Mouse (Mus musculus) neural tube, embryonic 12.5 days (tissue): ENCODE data around the gene Cul4a. TPM values are rescaled to one million over a fixed set of nuclear protein-coding genes. Genes with fewer than 3 reads are reported as not detected.

Experiments
- ATAC-seq: fragments of 200-750 bp; cut with Nextera tagmentation; 2 replicates; pipeline ENCODE4 v1.8.0; 2017; ENCODE audit warnings: low read depth, mild to moderate bottlenecking, moderate TSS enrichment, moderate library complexity; ENCODE audit not compliant: low FRiP score
- H3K27ac ChIP-seq: fragments of 300-500 bp; sonication (generic); 2 replicates; pipeline ENCODE4 v1.5.1; 2016
- H3K27me3 ChIP-seq: fragments of 300-500 bp; sonication (generic); replicated peaks from 2 replicates; pipeline ENCODE4 v1.6.1; 2016; ENCODE audit warnings: mild to moderate bottlenecking
- H3K36me3 ChIP-seq: fragments of 300-500 bp; sonication (generic); 2 replicates; pipeline ENCODE4 v1.6.1; 2016; ENCODE audit warnings: mild to moderate bottlenecking
- H3K4me1 ChIP-seq: fragments of 300-500 bp; sonication (generic); 2 replicates; pipeline ENCODE4 v1.6.1; 2016
- H3K4me2 ChIP-seq: fragments of 300-500 bp; sonication (generic); replicated peaks from 2 replicates; pipeline ENCODE4 v1.6.1; 2016; ENCODE audit warnings: mild to moderate bottlenecking
- H3K4me3 ChIP-seq: fragments of 300-500 bp; sonication (generic); 2 replicates; pipeline ENCODE4 v1.5.1; 2016
- H3K9ac ChIP-seq: fragments of 300-500 bp; sonication (generic); 2 replicates; pipeline ENCODE4 v1.6.1; 2016; ENCODE audit warnings: mild to moderate bottlenecking
- H3K9me3 ChIP-seq: fragments of 300-500 bp; sonication (generic); 2 replicates; pipeline ENCODE4 v1.6.1; 2016; ENCODE audit warnings: mild to moderate bottlenecking
- WGBS: fragments of 180-500 bp; shearing (Covaris S2); methylation state at CpG from one replicate; pipeline ENCODE4 v1.1.7; 2016; 5-methylcytosine and 5-hydroxymethylcytosine counted together
- polyA plus RNA-seq: library from polyadenylated mRNA; unstranded; fragments of >200 nt; fragmentation: Nextera tagmentation; extraction: Ambion mirVana; gene quantifications from 2 replicates; pipeline ENCODE4 v1.2.1, GENCODE M21; 2016

Gene Cul4a
- polyA plus RNA-seq, 1 experiment from 2014 or later: 84.7 TPM

DNA sequence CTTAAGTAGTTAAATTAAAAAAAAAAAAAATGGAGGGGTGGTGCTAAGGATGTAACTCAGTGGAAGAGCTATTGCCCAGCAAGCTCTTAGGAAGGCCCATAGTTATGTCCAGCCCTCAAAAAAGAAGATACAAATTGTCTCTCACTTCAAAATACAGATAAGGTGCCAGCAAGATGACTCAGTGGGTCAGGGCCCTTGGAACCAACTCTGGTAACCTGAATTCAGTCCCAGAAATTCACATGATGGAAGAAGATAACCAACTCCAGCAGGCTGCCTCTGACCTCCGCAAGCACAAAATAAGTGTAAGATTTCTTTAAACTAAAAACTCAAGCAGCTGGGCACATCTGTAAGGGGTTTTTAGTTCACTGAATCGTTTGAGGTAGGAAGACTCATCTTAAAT is 43.1 kb downstream of the Cul4a start:
- H3K9me3 ChIP-seq: no peaks in the 10 kb centered on the region
- WGBS: 90% methylated on average over 2 of the region's 2 CpGs
- H3K4me1 ChIP-seq: no peaks in the 10 kb centered on the region
- H3K4me2 ChIP-seq: no peak overlapping the region
- H3K4me3 ChIP-seq: no peak overlapping the region
- ATAC-seq: no peak
- H3K36me3 ChIP-seq: peaks cover 55% of the 10 kb centered on the region
- H3K27ac ChIP-seq: no peak overlapping the region
- no peaks in the 10 kb centered on the region for H3K27me3 ChIP-seq
- no peak overlapping the region for H3K9ac ChIP-seq

DNA sequence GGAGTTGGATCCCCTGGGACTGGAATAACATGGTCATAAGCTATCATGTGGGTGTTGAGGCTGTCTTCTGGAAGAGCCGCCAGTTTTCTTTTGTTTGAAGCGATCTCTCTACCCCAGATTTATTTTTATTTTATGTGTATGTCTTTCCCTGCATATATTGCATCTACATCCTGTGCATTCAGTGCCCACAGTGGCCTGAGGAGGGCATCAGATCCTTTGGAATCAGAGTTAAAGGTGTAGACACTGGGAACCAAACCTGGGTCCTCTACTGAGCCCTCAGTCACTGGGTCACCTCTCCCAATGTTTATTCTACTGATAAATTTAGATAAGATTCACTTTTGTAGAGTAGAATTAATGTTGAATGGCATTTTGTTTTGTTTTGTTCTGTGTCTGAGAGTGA is 43.9 kb downstream of the Cul4a start:
- 95% methylated on average over 2 of the region's 2 CpGs for WGBS

DNA sequence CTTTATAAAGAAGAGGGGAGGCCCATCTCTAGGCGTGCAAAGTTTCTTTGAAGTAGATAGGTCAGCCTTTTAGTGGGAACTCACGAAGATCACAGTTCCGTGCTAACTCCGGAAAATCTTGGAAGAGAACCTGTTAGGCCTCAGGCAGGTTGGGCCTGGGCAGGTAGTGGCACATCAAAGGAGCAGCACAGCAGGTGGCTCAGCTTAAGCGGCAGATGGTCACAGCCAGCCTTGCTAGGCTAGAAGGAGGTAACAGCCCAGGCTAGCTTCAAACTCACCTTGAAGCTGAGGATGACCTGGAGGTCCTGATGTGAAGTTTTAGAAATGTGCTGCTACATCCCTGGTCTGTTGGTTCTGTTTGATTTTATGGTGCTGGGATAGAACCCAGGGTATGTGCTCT is 44.4 kb downstream of the Cul4a start:
- 65% methylated on average over 5 of the region's 5 CpGs for WGBS
- no peak overlapping the region for H3K4me3 ChIP-seq
- H3K4me2 ChIP-seq: no peak overlapping the region
- no peak overlapping the region for H3K27ac ChIP-seq
- no peaks in the 10 kb centered on the region for H3K9me3 ChIP-seq
- no peak overlapping the region for H3K9ac ChIP-seq
- no peaks in the 10 kb centered on the region for H3K4me1 ChIP-seq
- no peaks in the 10 kb centered on the region for H3K27me3 ChIP-seq
- peaks cover 46% of the 10 kb centered on the region for H3K36me3 ChIP-seq
- no peak for ATAC-seq

More for the DNA sequence above, 43.9 kb downstream of the Cul4a start:
- H3K4me3 ChIP-seq: no peak overlapping the region
- peaks cover 52% of the 10 kb centered on the region for H3K36me3 ChIP-seq
- no peak overlapping the region for H3K9ac ChIP-seq
- ATAC-seq: no peak
- no peaks in the 10 kb centered on the region for H3K4me1 ChIP-seq
- H3K9me3 ChIP-seq: no peaks in the 10 kb centered on the region
- H3K4me2 ChIP-seq: no peak overlapping the region
- H3K27ac ChIP-seq: no peak overlapping the region
- no peaks in the 10 kb centered on the region for H3K27me3 ChIP-seq

DNA sequence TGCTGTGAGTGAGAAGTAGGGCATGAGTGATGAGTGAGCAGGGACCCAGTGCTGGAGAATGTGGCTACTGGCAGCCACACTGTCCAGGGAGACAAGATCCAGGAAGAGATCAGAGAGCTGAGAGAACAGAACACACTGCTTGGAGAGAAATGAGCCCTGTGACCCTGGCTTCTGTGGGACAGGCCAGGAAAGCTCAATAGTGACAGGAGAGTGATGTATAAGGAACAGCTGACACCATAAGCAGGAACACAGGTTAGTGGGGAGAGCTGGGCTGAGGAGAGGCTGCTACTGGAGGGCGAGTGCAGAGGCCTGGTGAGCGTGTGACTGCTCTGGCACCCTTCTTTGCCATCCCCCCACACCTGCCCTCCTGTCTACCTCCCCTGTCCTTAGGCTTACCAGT is 45.5 kb downstream of the Cul4a start:
- 100% methylated on average over 2 of the region's 2 CpGs for WGBS
- Histone ChIP-seq H3K9ac (no peak overlapping the region), H3K27ac (no peak overlapping the region), H3K27me3 (no peaks in the 10 kb centered on the region), H3K4me3 (no peak overlapping the region), H3K4me1 (no peaks in the 10 kb centered on the region), H3K9me3 (no peaks in the 10 kb centered on the region), H3K4me2 (no peak overlapping the region), H3K36me3 (peaks cover 35% of the 10 kb centered on the region)
- no peak for ATAC-seq

DNA sequence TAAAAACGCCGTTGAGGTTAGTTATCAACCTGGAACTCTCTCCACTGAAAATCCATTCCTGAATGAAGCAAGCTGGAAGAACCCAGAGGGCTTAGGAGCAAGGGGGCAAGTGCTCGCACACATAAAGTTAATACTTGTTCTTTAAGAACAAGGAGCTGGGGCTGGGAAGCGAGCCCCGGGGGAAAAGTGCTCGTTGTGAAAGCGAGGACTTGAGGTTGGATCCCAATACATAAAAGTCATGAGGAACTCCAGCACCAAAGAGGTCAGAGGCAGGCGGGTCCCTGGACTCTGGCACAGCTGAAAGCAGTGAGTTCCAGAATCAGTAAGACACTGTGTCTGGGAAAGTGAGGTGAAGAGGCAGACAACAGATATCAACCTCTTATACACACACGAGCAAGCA is 48.7 kb downstream of the Cul4a start:
- peaks cover 8% of the 10 kb centered on the region for H3K36me3 ChIP-seq
- no peak overlapping the region for H3K4me2 ChIP-seq
- H3K27ac ChIP-seq: no peak overlapping the region
- peaks cover 4% of the 10 kb centered on the region; the same call in 1 of the 2 replicates for H3K4me1 ChIP-seq
- no peak overlapping the region for H3K4me3 ChIP-seq
- H3K9ac ChIP-seq: no peak overlapping the region
- ATAC-seq: no peak
- 80% methylated on average over 9 of the region's 9 CpGs for WGBS
- H3K27me3 ChIP-seq: no peaks in the 10 kb centered on the region
- H3K9me3 ChIP-seq: no peaks in the 10 kb centered on the region

DNA sequence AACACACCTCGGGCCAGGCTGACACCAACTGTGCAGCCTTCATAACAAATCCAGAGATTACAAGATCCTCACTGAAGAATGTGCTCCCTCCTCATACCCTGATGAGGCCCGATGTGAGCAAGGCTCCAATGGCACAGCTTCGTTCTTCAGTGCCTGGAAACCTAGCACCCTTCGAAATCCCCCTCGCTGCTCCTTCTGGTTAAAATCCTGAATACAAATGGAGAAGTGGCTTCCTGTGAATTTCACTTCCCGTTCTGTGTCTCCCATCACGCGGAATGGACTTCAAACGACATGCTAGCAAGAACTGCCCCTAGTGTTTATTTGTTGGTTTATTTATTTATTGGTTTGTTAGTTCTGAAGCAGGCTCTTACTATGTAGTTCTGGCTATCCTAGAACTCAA is 49.9 kb downstream of the Cul4a start:
- no peaks in the 10 kb centered on the region for H3K27me3 ChIP-seq
- no peak overlapping the region for H3K9ac ChIP-seq
- H3K4me2 ChIP-seq: no peak overlapping the region
- 74% methylated on average over 9 of the region's 9 CpGs for WGBS
- peaks cover 3% of the 10 kb centered on the region; the same call in 1 of the 2 replicates for H3K36me3 ChIP-seq
- H3K27ac ChIP-seq: no peak overlapping the region
- no peak overlapping the region for H3K4me3 ChIP-seq
- no peak for ATAC-seq
- no peaks in the 10 kb centered on the region for H3K9me3 ChIP-seq
- peaks cover 11% of the 10 kb centered on the region for H3K4me1 ChIP-seq

DNA sequence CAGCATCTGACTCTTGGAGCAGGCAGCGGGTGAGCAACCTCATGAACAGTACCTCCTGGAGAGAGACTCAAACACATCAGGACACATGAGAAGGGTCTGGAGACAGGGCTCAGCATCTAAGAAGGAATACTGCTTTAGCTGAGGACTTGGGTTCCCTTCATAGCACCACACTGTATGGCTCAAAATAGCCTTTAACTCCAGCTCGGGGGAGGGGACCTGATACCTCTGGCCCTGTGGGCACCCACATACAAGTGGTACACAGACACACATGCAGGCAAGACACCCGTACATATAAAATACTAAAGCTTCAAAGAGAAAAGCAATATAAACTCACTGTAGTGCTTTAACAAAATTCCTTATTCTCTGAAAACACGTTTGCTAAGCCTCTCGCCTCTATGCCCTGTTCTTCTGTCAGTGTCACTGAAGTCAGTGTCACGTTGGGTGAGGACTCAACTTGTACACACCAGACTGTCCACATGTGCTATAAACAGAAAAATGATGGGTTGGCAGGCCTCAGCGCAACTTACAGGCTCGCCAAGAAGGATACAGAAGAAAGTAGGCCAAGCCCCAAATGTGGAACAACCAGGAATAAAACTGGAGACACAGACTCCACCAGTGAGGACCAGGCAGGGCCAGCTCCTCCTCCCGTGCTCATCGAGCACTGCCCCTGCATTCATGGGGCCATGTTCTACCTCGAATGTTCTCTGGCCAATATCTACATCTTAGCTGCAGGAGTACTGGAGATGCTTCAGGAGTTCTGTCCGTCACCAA is 51.1 kb downstream of the Cul4a start:
- WGBS: 77% methylated on average over 12 of the region's 12 CpGs
- no peak overlapping the region for H3K27ac ChIP-seq
- peaks cover 12% of the 10 kb centered on the region for H3K4me1 ChIP-seq
- peaks cover 3% of the 10 kb centered on the region; the same call in 1 of the 2 replicates for H3K36me3 ChIP-seq
- H3K4me2 ChIP-seq: no peak overlapping the region
- no peaks in the 10 kb centered on the region for H3K27me3 ChIP-seq
- H3K4me3 ChIP-seq: no peak overlapping the region
- no peak for ATAC-seq
- H3K9me3 ChIP-seq: no peaks in the 10 kb centered on the region
- no peak overlapping the region for H3K9ac ChIP-seq

DNA sequence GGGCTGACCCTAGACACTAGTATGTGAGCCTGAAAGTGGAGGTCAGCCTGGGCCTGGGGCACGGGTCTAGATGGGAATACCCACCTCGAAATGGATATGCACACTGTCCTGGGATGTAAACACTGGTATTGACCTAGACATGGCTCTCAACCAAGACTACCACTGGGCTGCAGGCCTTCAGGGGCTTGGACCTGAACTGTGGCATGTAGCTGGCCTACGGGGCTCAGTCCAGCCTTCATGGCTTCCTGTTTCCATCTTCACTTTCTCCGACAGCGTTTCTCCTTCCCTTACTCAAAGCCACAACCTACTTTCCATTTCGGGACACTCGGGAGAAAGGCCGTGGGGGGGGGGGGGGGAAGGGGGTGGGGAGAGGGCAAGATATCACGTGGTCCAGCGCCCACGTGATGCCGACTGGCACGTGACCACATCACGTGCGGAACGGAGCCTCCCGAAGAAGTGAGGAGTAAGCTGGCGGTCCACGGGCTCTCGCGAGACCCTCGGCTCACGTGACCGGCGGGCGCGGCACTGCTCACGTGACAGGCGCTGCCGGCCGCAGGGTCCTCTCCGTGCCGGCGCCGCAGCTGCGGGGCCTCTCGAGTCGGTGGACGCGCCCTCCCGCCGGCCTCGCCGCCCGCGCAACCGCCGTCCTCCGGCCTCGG is 53.4 kb downstream of the Cul4a start, which contains the start of gene Lamp1:
Gene Lamp1, plus strand, starts transcription at position 444 of the 659 bp plus-strand sequence.
- Histone ChIP-seq H3K9me3 (no peaks in the 10 kb centered on the region), H3K27ac (no peak within 1 kb of the TSS), H3K27me3 (no peaks in the 10 kb centered on the region), H3K4me3 (peak within 1 kb of the TSS; percentile 99), H3K4me2 (peak within 1 kb of the TSS; percentile 94), H3K4me1 (peaks cover 21% of the 10 kb centered on the region), H3K9ac (peak within 1 kb of the TSS; percentile 97), H3K36me3 (no peaks in the 10 kb centered on the region)
- ATAC-seq: peak; percentile 98
- under 1% methylated on average over 50 of the region's 50 CpGs for WGBS

DNA sequence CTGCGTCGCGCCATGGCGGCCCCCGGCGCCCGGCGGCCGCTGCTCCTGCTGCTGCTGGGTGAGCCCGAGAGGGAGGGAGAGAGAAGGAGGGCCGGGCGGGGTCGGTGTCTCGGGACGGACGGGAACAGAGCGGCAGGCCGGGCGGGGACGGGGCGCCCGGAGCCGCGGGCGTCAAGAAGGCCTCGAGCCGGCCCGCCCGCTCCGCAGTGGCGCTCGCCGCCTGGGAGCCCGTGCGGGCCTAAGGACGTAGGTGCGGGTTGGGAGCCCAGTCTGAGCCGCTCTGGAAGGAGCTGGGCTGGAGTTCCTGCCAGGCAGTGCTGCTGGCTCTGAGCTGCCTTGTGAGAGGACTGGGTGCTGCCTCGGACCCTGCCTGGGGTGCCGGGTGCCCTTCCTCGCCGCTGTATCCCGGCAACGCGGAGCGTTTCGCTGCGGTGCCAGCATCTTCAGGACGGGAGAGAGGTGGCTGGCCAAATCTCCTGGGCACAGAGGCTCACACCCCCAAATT is 54.0 kb downstream of the Cul4a start:
- H3K4me2 ChIP-seq: peak overlapping the region; percentile 94
- WGBS: under 1% methylated on average over 47 of the region's 49 CpGs
- H3K9ac ChIP-seq: peak overlapping the region; percentile 97
- H3K27me3 ChIP-seq: no peaks in the 10 kb centered on the region
- H3K4me1 ChIP-seq: peaks cover 21% of the 10 kb centered on the region
- no peaks in the 10 kb centered on the region for H3K9me3 ChIP-seq
- no peaks in the 10 kb centered on the region for H3K36me3 ChIP-seq
- no peak overlapping the region for H3K27ac ChIP-seq
- peak; percentile 77 for ATAC-seq
- peak overlapping the region; percentile 99 for H3K4me3 ChIP-seq

DNA sequence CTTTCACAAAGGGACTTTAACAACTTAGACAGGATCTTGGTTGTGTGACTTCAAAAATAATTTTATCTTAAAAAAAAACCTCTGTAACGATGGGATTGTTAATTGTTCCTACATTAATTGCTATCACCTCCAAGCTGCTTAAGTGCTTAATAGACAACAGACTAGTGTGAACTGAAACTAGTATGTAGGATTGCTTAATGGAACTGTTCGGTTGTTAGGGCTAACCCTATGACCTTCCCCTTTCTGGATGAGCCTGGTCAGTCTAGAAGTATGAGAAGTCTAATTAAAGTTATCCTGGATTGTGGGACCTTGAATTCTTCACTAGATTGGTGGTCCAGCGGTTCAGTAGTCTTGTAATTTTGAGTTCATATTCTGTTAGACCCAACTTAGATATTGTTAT is 55.3 kb downstream of the Cul4a start:
- no peaks in the 10 kb centered on the region for H3K9me3 ChIP-seq
- peak overlapping the region; percentile 94 for H3K4me2 ChIP-seq
- H3K27ac ChIP-seq: no peak overlapping the region
- no peak overlapping the region for H3K4me3 ChIP-seq
- no peak for ATAC-seq
- 92% methylated on average over 3 of the region's 3 CpGs for WGBS
- H3K36me3 ChIP-seq: no peaks in the 10 kb centered on the region
- H3K4me1 ChIP-seq: peaks cover 21% of the 10 kb centered on the region
- H3K27me3 ChIP-seq: no peaks in the 10 kb centered on the region
- peak overlapping the region; percentile 97; the same call in 1 of the 2 replicates for H3K9ac ChIP-seq

DNA sequence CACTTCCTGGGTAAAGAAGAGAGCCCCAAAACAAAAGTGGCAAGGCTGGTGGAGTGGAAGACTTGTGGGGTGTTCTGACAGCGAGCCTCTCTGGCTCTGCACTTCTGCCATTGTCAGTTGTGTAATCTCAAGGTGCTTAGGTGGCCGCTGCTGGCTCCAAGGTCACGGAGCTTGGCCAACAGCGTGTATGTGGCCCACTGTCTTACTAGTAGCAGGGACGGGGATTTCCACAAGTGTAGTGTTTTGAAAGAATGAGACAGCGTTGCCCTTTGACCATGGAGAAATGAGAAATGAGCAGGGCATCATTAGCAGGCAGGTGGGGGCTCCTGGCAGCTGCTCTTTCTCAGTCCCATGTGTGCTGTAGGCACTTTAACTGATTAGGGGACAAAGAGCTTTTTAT is 56.7 kb downstream of the Cul4a start:
- 0 out of 2 replicates have a peak, but pooled peaks cover 5% of the 10 kb centered on the region for H3K36me3 ChIP-seq
- H3K9ac ChIP-seq: no peak overlapping the region
- H3K4me2 ChIP-seq: no peak overlapping the region
- no peaks in the 10 kb centered on the region for H3K27me3 ChIP-seq
- H3K4me1 ChIP-seq: peaks cover 21% of the 10 kb centered on the region
- H3K4me3 ChIP-seq: no peak overlapping the region
- WGBS: 81% methylated on average over 6 of the region's 6 CpGs
- ATAC-seq: no peak
- H3K27ac ChIP-seq: no peak overlapping the region
- H3K9me3 ChIP-seq: no peaks in the 10 kb centered on the region

DNA sequence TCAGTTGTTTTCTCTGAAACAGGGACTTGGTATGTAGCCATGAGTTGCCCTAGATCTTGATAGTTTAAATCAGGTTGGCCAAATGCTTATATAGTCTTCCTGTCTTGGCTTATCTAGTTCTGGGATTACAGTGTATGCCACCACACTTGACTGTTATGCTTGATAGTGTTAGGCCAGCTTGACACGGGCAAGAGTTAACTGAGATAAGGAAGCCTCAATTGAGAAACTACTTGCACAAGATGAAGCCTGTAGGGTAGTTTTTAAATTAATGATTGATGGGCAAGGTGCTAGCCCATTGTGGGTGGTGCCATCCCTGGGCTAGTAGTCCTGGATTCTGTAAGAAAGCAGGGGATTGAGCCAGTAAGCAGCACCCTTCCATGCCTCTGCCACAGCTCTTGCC is 58.1 kb downstream of the Cul4a start:
- Histone ChIP-seq H3K27me3 (no peaks in the 10 kb centered on the region), H3K27ac (no peak overlapping the region), H3K9me3 (no peaks in the 10 kb centered on the region), H3K4me2 (no peak overlapping the region), H3K9ac (peak overlapping the region; percentile 29; the same call in 1 of the 2 replicates), H3K4me1 (peaks cover 18% of the 10 kb centered on the region), H3K4me3 (no peak overlapping the region), H3K36me3 (peaks cover 20% of the 10 kb centered on the region)
- WGBS: 90% methylated on average over 1 of the region's 1 CpGs
- ATAC-seq: no peak
